22 mouse cellular contexts compared by ENCODE assay signal in genomic region chr5:127216389-127216788, GRCm38 (mm10). TPM values are rescaled to one million over a fixed set of nuclear protein-coding genes. Genes with fewer than 3 reads are reported as not detected.
DNase-seq lines count a peak whose midpoint lies in the region; ATAC-seq and TF ChIP-seq lines count a peak whose summit lies in the region.
"Had no signal": no experiment of that assay in that cellular context is flagged by ENCODE, and none has a peak within 500 bp of the region (broad histone marks: within the 10 kb centered on the region; RNA-seq: fewer than 3 reads in every experiment).

No protein-coding gene starts in this region.

- peak overlapping the region; percentile 39; the same call in 1 of the 2 replicates for H3K27ac ChIP-seq in forebrain, embryonic 12.5 days
- H3K27ac ChIP-seq in forebrain, postnatal 0 days (ENCODE audit: low read depth, low read length) = no peak overlapping the region
- no peak overlapping the region for H3K27ac ChIP-seq in hindbrain, postnatal 0 days
- no peak overlapping the region for H3K27ac ChIP-seq in hindbrain, embryonic 11.5 days (ENCODE audit: low read depth, low read length)
- H3K27ac ChIP-seq in testis, adult 2 months (ENCODE audit: control insufficient read depth, insufficient read depth, low read depth, low read length) = no peak overlapping the region
- H3K27ac ChIP-seq: embryonic facial prominence, embryonic 12.5 days; forebrain, embryonic 13.5 days; heart, adult 2 months; heart, embryonic 15.5 days; hindbrain, embryonic 12.5 days had no signal

- H3K9me3 ChIP-seq in forebrain, embryonic 12.5 days = no peaks in the 10 kb centered on the region
- H3K9me3 ChIP-seq in forebrain, postnatal 0 days (ENCODE audit: low read length) = no peaks in the 10 kb centered on the region
- no peaks in the 10 kb centered on the region for H3K9me3 ChIP-seq in hindbrain, postnatal 0 days (ENCODE audit: low read length)
- H3K9me3 ChIP-seq in hindbrain, embryonic 11.5 days (ENCODE audit: control insufficient read depth, low read length) = no peaks in the 10 kb centered on the region
- H3K9me3 ChIP-seq: embryonic facial prominence, embryonic 12.5 days; hindbrain, embryonic 12.5 days had no signal

- TF ChIP-seq CTCF in forebrain, postnatal 0 days (IDR thresholded peaks at IDR 0.05; ENCODE audit: low read depth) = no peak
- TF ChIP-seq CTCF in hindbrain, postnatal 0 days (IDR thresholded peaks at IDR 0.05; ENCODE audit: low read depth) = no peak
- TF ChIP-seq CTCF in testis, adult 2 months (IDR thresholded peaks at IDR 0.05; ENCODE audit: control insufficient read depth, insufficient read depth, insufficient replicate concordance, low read depth, low read length) = no peak

- H3K4me3 ChIP-seq in forebrain, embryonic 12.5 days (replicated peaks) = no peak overlapping the region
- H3K4me3 ChIP-seq in forebrain, postnatal 0 days (ENCODE audit: low read depth, low read length) = no peak overlapping the region
- H3K4me3 ChIP-seq in hindbrain, postnatal 0 days (ENCODE audit: low read length) = no peak overlapping the region
- no peak overlapping the region for H3K4me3 ChIP-seq in hindbrain, embryonic 11.5 days (ENCODE audit: low read depth, low read length)
- H3K4me3 ChIP-seq in testis, adult 2 months (ENCODE audit: control insufficient read depth, low read depth, low read length) = peak overlapping the region; percentile 68
- H3K4me3 ChIP-seq: embryonic facial prominence, embryonic 12.5 days; forebrain, embryonic 13.5 days; heart, adult 2 months; heart, embryonic 15.5 days; hindbrain, embryonic 12.5 days had no signal

- H3K27me3 ChIP-seq in forebrain, embryonic 12.5 days = no peaks in the 10 kb centered on the region
- H3K27me3 ChIP-seq in forebrain, postnatal 0 days (ENCODE audit: insufficient read depth, low read length) = no peaks in the 10 kb centered on the region
- no peaks in the 10 kb centered on the region for H3K27me3 ChIP-seq in hindbrain, postnatal 0 days (ENCODE audit: insufficient read depth, low read length)
- H3K27me3 ChIP-seq in hindbrain, embryonic 11.5 days (ENCODE audit: control insufficient read depth, insufficient read depth, low read length) = no peaks in the 10 kb centered on the region
- no peaks in the 10 kb centered on the region for H3K27me3 ChIP-seq in testis, adult 2 months (ENCODE audit: control insufficient read depth, insufficient read depth, low read length)
- H3K27me3 ChIP-seq: embryonic facial prominence, embryonic 12.5 days; forebrain, embryonic 13.5 days; heart, embryonic 15.5 days; hindbrain, embryonic 12.5 days had no signal

- no peak for DNase-seq in forebrain, postnatal 0 days
- peak; percentile 51 for DNase-seq in hindbrain, postnatal 0 days (ENCODE audit: low spot score)
- no peak for DNase-seq in hindbrain, embryonic 11.5 days (ENCODE audit: low spot score)
- no peak for DNase-seq in testis, postnatal 14 days (ENCODE audit: low spot score)
- no peak for DNase-seq in gastrocnemius, adult 18-20 months (ENCODE audit: low spot score)
- DNase-seq in urinary bladder, adult 2 months (ENCODE audit: low spot score) = no peak
- DNase-seq: adrenal gland, postnatal 10 days; cerebellum, adult 11-12 months; cerebellum, adult 9-10 months; cerebellum, postnatal 25 days; gastrocnemius, postnatal 10 days; heart, adult 2 months; heart, postnatal 14 days had no signal

- H3K4me2 ChIP-seq in forebrain, embryonic 12.5 days = no peak overlapping the region
- H3K4me2 ChIP-seq in forebrain, postnatal 0 days (ENCODE audit: low read depth) = no peak overlapping the region
- H3K4me2 ChIP-seq in hindbrain, postnatal 0 days (ENCODE audit: low read depth, low read length) = no peak overlapping the region
- no peak overlapping the region for H3K4me2 ChIP-seq in hindbrain, embryonic 11.5 days (replicated peaks; ENCODE audit: low read depth, low read length)
- H3K4me2 ChIP-seq: embryonic facial prominence, embryonic 12.5 days; forebrain, embryonic 13.5 days; heart, embryonic 11.5 days; heart, embryonic 15.5 days; hindbrain, embryonic 12.5 days had no signal

- H3K4me1 ChIP-seq in forebrain, embryonic 12.5 days = peaks cover 13% of the 10 kb centered on the region; the same call in 1 of the 2 replicates
- H3K4me1 ChIP-seq in forebrain, postnatal 0 days (ENCODE audit: insufficient read depth) = no peaks in the 10 kb centered on the region
- H3K4me1 ChIP-seq in hindbrain, postnatal 0 days (ENCODE audit: insufficient read depth, low read length) = peaks cover 4% of the 10 kb centered on the region; the same call in 1 of the 2 replicates
- H3K4me1 ChIP-seq in hindbrain, embryonic 11.5 days (replicated peaks; ENCODE audit: control insufficient read depth, insufficient read depth, low read length) = no peaks in the 10 kb centered on the region
- peaks cover 4% of the 10 kb centered on the region; the same call in 1 of the 2 replicates for H3K4me1 ChIP-seq in testis, adult 2 months (ENCODE audit: control insufficient read depth, insufficient read depth, low read length)
- H3K4me1 ChIP-seq: embryonic facial prominence, embryonic 12.5 days; heart, embryonic 15.5 days had no signal

- no peak for TF ChIP-seq POLR2A in testis, adult 2 months (IDR thresholded peaks at IDR 0.05; ENCODE audit: control insufficient read depth, low read depth, low read length)

- 21% methylated on average over 3 of the region's 3 CpGs for WGBS in forebrain, embryonic 12.5 days
- WGBS in forebrain, postnatal 0 days = 30% methylated on average over 3 of the region's 3 CpGs
- 43% methylated on average over 3 of the region's 3 CpGs for WGBS in hindbrain, postnatal 0 days
- WGBS in hindbrain, embryonic 11.5 days = 41% methylated on average over 3 of the region's 3 CpGs

- H3K36me3 ChIP-seq in forebrain, embryonic 12.5 days (replicated peaks) = no peaks in the 10 kb centered on the region
- no peaks in the 10 kb centered on the region for H3K36me3 ChIP-seq in forebrain, postnatal 0 days (ENCODE audit: insufficient read depth)
- no peaks in the 10 kb centered on the region for H3K36me3 ChIP-seq in hindbrain, postnatal 0 days (ENCODE audit: insufficient read depth, low read length)
- H3K36me3 ChIP-seq in hindbrain, embryonic 11.5 days (ENCODE audit: control insufficient read depth, insufficient read depth, low read length) = no peaks in the 10 kb centered on the region
- no peaks in the 10 kb centered on the region for H3K36me3 ChIP-seq in testis, adult 2 months (ENCODE audit: control insufficient read depth, insufficient read depth, low read length)
- H3K36me3 ChIP-seq: embryonic facial prominence, embryonic 12.5 days; heart, embryonic 15.5 days; hindbrain, embryonic 12.5 days had no signal

- no peak overlapping the region for H3K9ac ChIP-seq in forebrain, embryonic 12.5 days
- no peak overlapping the region for H3K9ac ChIP-seq in forebrain, postnatal 0 days
- no peak overlapping the region for H3K9ac ChIP-seq in hindbrain, postnatal 0 days (replicated peaks; ENCODE audit: low read length)
- no peak overlapping the region for H3K9ac ChIP-seq in hindbrain, embryonic 11.5 days (ENCODE audit: low read depth, low read length)
- H3K9ac ChIP-seq: embryonic facial prominence, embryonic 12.5 days; forebrain, embryonic 13.5 days; heart, embryonic 15.5 days; hindbrain, embryonic 12.5 days had no signal

- no peak for ATAC-seq in forebrain, embryonic 12.5 days (ENCODE audit: low FRiP score)
- no peak for ATAC-seq in forebrain, postnatal 0 days
- no peak for ATAC-seq in hindbrain, postnatal 0 days
- no peak for ATAC-seq in hindbrain, embryonic 11.5 days (ENCODE audit: low FRiP score)
- ATAC-seq: forebrain, embryonic 13.5 days; inflammation-experienced regulatory T-cells, adult 6 months had no signal

RNA-seq across cellular contexts. Expression of gene Tmem132c, which starts 25.2 kb away (rescaled TPM):
- polyA plus RNA-seq in forebrain, embryonic 12.5 days (2016; fragmentation: Nextera tagmentation; extraction: Ambion mirVana) = 15.5 and 20.9 TPM in 2 replicates
- total RNA-seq in forebrain, postnatal 0 days (2014; rRNA removed) = 18.9 and 25.6 TPM in 2 replicates
- 5.2 and 7.5 TPM in 2 replicates for polyA plus RNA-seq in forebrain, postnatal 0 days (2015; fragmentation: Nextera tagmentation; extraction: Ambion mirVana)
- total RNA-seq in hindbrain, postnatal 0 days (2014; rRNA removed) = 46.0 and 52.7 TPM in 2 replicates
- polyA plus RNA-seq in hindbrain, postnatal 0 days (2015; fragmentation: Nextera tagmentation; extraction: Ambion mirVana) = 12.9 and 13.5 TPM in 2 replicates
- 18.6 and 21.1 TPM in 2 replicates for polyA plus RNA-seq in hindbrain, embryonic 11.5 days (2014; fragmentation: Nextera tagmentation; extraction: Ambion mirVana)
- polyA plus RNA-seq in testis, adult 2 months (2012; rRNA removed) = 0.20 and 0.26 TPM in 2 replicates
- total RNA-seq in gastrocnemius, adult 18-20 months (2021) = under 1 TPM; 0.28 to 0.41 TPM
- 0.81 and 0.96 TPM in 2 replicates for polyA plus RNA-seq in urinary bladder, adult 2 months (2012; rRNA removed)
- total RNA-seq: MEL had no signal
